In genomic region chr7:44701921-44702320, GRCm38 (mm10) we compare ENCODE assay signal across 9 mouse cellular contexts. TPM values are rescaled to one million over a fixed set of nuclear protein-coding genes. Genes with fewer than 3 reads are reported as not detected.
DNase-seq lines count a peak whose midpoint lies in the region; ATAC-seq and TF ChIP-seq lines count a peak whose summit lies in the region.
"Had no signal": no experiment of that assay in that cellular context is flagged by ENCODE, and none has a peak within 500 bp of the region (broad histone marks: within the 10 kb centered on the region; RNA-seq: fewer than 3 reads in every experiment).

No protein-coding gene starts in this region.

- no peak overlapping the region for H3K4me3 ChIP-seq in heart, postnatal 0 days (ENCODE audit: low read depth, low read length)
- no peak overlapping the region for H3K4me3 ChIP-seq in ES-E14 (ENCODE audit: insufficient read depth in 1 of 2, low read depth in 1 of 2, low read length in 2 of 2, poor library complexity in 1 of 2, severe bottlenecking in 1 of 2)
- no peak overlapping the region for H3K4me3 ChIP-seq in hindbrain, embryonic 16.5 days (ENCODE audit: low read length)
- H3K4me3 ChIP-seq: limb, embryonic 15.5 days had no signal

- WGBS in heart, postnatal 0 days: 5% methylated on average over 6 of the region's 6 CpGs
- 8% methylated on average over 6 of the region's 6 CpGs for WGBS in hindbrain, embryonic 16.5 days

- H3K27me3 ChIP-seq in heart, postnatal 0 days (ENCODE audit: control insufficient read depth, insufficient read depth, low read length): no peaks in the 10 kb centered on the region
- no peaks in the 10 kb centered on the region for H3K27me3 ChIP-seq in hindbrain, embryonic 16.5 days (replicated peaks; ENCODE audit: control insufficient read depth, insufficient read depth, low read length)
- H3K27me3 ChIP-seq: limb, embryonic 15.5 days had no signal

- TF ChIP-seq CTCF in heart, postnatal 0 days (IDR thresholded peaks at IDR 0.05; ENCODE audit: low read depth): peak; percentile 62

- H3K27ac ChIP-seq in heart, postnatal 0 days (ENCODE audit: low read depth): no peak overlapping the region
- peak overlapping the region; percentile 32; the same call in 1 of the 2 replicates for H3K27ac ChIP-seq in ES-E14 (ENCODE audit: insufficient read depth, low read depth, low read length, poor library complexity, severe bottlenecking)
- no peak overlapping the region for H3K27ac ChIP-seq in hindbrain, embryonic 16.5 days (ENCODE audit: low read depth, low read length)
- H3K27ac ChIP-seq: limb, embryonic 15.5 days had no signal

- H3K36me3 ChIP-seq in heart, postnatal 0 days (replicated peaks; ENCODE audit: control insufficient read depth, insufficient read depth, low read length): no peaks in the 10 kb centered on the region
- H3K36me3 ChIP-seq in ES-E14 (ENCODE audit: control insufficient read depth, insufficient read depth, low read length, poor library complexity, severe bottlenecking): no peaks in the 10 kb centered on the region
- H3K36me3 ChIP-seq in hindbrain, embryonic 16.5 days (ENCODE audit: control insufficient read depth, insufficient read depth, low read length): no peaks in the 10 kb centered on the region
- H3K36me3 ChIP-seq: limb, embryonic 15.5 days had no signal

- H3K4me2 ChIP-seq in heart, postnatal 0 days (ENCODE audit: low read depth, low read length): no peak overlapping the region
- no peak overlapping the region for H3K4me2 ChIP-seq in hindbrain, embryonic 16.5 days (ENCODE audit: low read length)
- H3K4me2 ChIP-seq: limb, embryonic 15.5 days had no signal

- no peak for TF ChIP-seq EP300 in heart, postnatal 0 days (IDR thresholded peaks at IDR 0.05; ENCODE audit: low read depth)

- peak; percentile 34 for DNase-seq in heart, postnatal 0 days (ENCODE audit: low spot score)
- DNase-seq in heart, adult 11 months: no peak
- DNase-seq in ES-E14 (ENCODE audit: low read depth, low spot score): no peak
- DNase-seq in embryo, embryonic 10.5 days (ENCODE audit: low spot score): peak; percentile 67
- peak; percentile 48 to 70 for DNase-seq in lung, adult 18-20 months
- peak; percentile 53 for DNase-seq in retina, adult 2 months (ENCODE audit: low read depth, low spot score)
- DNase-seq in urinary bladder, adult 2 months (ENCODE audit: low spot score): no peak

- 0 out of 2 replicates have a peak, but pooled peaks cover 6% of the 10 kb centered on the region for H3K4me1 ChIP-seq in heart, postnatal 0 days (ENCODE audit: control insufficient read depth, insufficient read depth)
- H3K4me1 ChIP-seq in ES-E14 (ENCODE audit: control insufficient read depth in 2 of 2, insufficient read depth in 2 of 2, low read length in 2 of 2, poor library complexity in 1 of 2): peaks cover 7 to 9% of the 10 kb centered on the region in 2 experiments; a peak in 3 of 4 replicates
- peaks cover 7% of the 10 kb centered on the region for H3K4me1 ChIP-seq in hindbrain, embryonic 16.5 days (ENCODE audit: control insufficient read depth, insufficient read depth, low read depth, low read length)

- H3K9me3 ChIP-seq in heart, postnatal 0 days (replicated peaks; ENCODE audit: control insufficient read depth, low read length): 0 out of 2 replicates have a peak, but pooled peaks cover 3% of the 10 kb centered on the region
- H3K9me3 ChIP-seq in ES-E14 (ENCODE audit: control insufficient read depth, insufficient read depth, low read depth, low read length): no peaks in the 10 kb centered on the region
- no peaks in the 10 kb centered on the region for H3K9me3 ChIP-seq in hindbrain, embryonic 16.5 days (ENCODE audit: control insufficient read depth, low read length)
- H3K9me3 ChIP-seq: limb, embryonic 15.5 days had no signal

- no peak overlapping the region for H3K9ac ChIP-seq in heart, postnatal 0 days (replicated peaks; ENCODE audit: low read depth, low read length)
- H3K9ac ChIP-seq in ES-E14 (ENCODE audit: insufficient read depth, low read depth, low read length, poor library complexity, severe bottlenecking): no peak overlapping the region; the same call in 1 of the 2 replicates
- no peak overlapping the region for H3K9ac ChIP-seq in hindbrain, embryonic 16.5 days (ENCODE audit: low read depth, low read length)
- H3K9ac ChIP-seq: limb, embryonic 15.5 days had no signal

- in situ Hi-C loops in ES-E14 (cut with MboI; ENCODE audit: low sequenced_read_pairs in 2 of 2, unreplicated experiment in 2 of 2): no loop called here

- peak; percentile 40; the same call in 1 of the 2 replicates for ATAC-seq in heart, postnatal 0 days (ENCODE audit: insufficient read depth, low read depth)
- peak; percentile 75 for ATAC-seq in hindbrain, embryonic 16.5 days

TF ChIP-seq in ES-E14, 5 proteins besides CTCF, POLR2A, EP300 and RAD21:
- TF ChIP-seq ZC3H11A (IDR thresholded peaks at IDR 0.05; ENCODE audit: borderline replicate concordance, low read depth, low read length) (no peak), MAFK (IDR thresholded peaks at IDR 0.05; ENCODE audit: insufficient read depth, low read depth, low read length) (no peak), HCFC1 (IDR thresholded peaks at IDR 0.05; ENCODE audit: borderline replicate concordance, insufficient read depth, low read length) (no peak), ZNF384 (IDR thresholded peaks at IDR 0.05; ENCODE audit: low read depth, low read length) (no peak), CHD2 (IDR thresholded peaks at IDR 0.05; ENCODE audit: low read depth, low read length) (no peak)

RNA-seq across cellular contexts. Expression of gene Izumo2, which starts 6.6 kb away (rescaled TPM):
- not detected in 2 replicates for total RNA-seq in heart, postnatal 0 days (2014; rRNA removed; ENCODE audit: low replicate concordance)
- polyA plus RNA-seq in heart, postnatal 0 days (2015; fragmentation: Nextera tagmentation; extraction: Ambion mirVana): not detected in 2 replicates
- total RNA-seq in ES-E14 (2012; rRNA removed): 0.40 and 0.79 TPM in 2 replicates
- not detected in 2 replicates for polyA plus RNA-seq in hindbrain, embryonic 16.5 days (2015; fragmentation: Nextera tagmentation; extraction: Ambion mirVana)
- not detected in 2 replicates for polyA plus RNA-seq in urinary bladder, adult 2 months (2012; rRNA removed)
- polyA plus RNA-seq: limb, embryonic 15.5 days had no signal

RNA-seq across cellular contexts. Expression of gene Myh14, which starts 31.3 kb away (rescaled TPM):
- 2.9 TPM in 2 replicates for total RNA-seq in heart, postnatal 0 days (2014; rRNA removed; ENCODE audit: low replicate concordance)
- 0.89 and 1.4 TPM in 2 replicates for polyA plus RNA-seq in heart, postnatal 0 days (2015; fragmentation: Nextera tagmentation; extraction: Ambion mirVana)
- 7.0 and 9.8 TPM in 2 replicates for total RNA-seq in ES-E14 (2012; rRNA removed)
- 5.0 and 8.0 TPM in 2 replicates for polyA plus RNA-seq in hindbrain, embryonic 16.5 days (2015; fragmentation: Nextera tagmentation; extraction: Ambion mirVana)
- polyA plus RNA-seq in urinary bladder, adult 2 months (2012; rRNA removed): 8.7 and 16.9 TPM in 2 replicates

RNA-seq across cellular contexts. Expression of gene Vrk3, which starts 46.3 kb away (rescaled TPM):
- 25.7 and 31.7 TPM in 2 replicates for total RNA-seq in heart, postnatal 0 days (2014; rRNA removed; ENCODE audit: low replicate concordance)
- 28.7 and 32.9 TPM in 2 replicates for polyA plus RNA-seq in heart, postnatal 0 days (2015; fragmentation: Nextera tagmentation; extraction: Ambion mirVana)
- 17.8 and 23.2 TPM in 2 replicates for total RNA-seq in ES-E14 (2012; rRNA removed)
- polyA plus RNA-seq in hindbrain, embryonic 16.5 days (2015; fragmentation: Nextera tagmentation; extraction: Ambion mirVana): 31.2 and 34.0 TPM in 2 replicates
- 29.9 and 36.3 TPM in 2 replicates for polyA plus RNA-seq in urinary bladder, adult 2 months (2012; rRNA removed)

RNA-seq across cellular contexts. Expression of gene Zfp473, which starts 48.9 kb away (rescaled TPM):
- 0.46 TPM in 1 of 2 replicates, not detected in the other for total RNA-seq in heart, postnatal 0 days (2014; rRNA removed; ENCODE audit: low replicate concordance)
- polyA plus RNA-seq in heart, postnatal 0 days (2015; fragmentation: Nextera tagmentation; extraction: Ambion mirVana): 0.15 TPM in 2 replicates
- total RNA-seq in ES-E14 (2012; rRNA removed): 15.1 and 20.3 TPM in 2 replicates
- 1.1 and 1.4 TPM in 2 replicates for polyA plus RNA-seq in hindbrain, embryonic 16.5 days (2015; fragmentation: Nextera tagmentation; extraction: Ambion mirVana)
- polyA plus RNA-seq in urinary bladder, adult 2 months (2012; rRNA removed): 0.32 and 0.41 TPM in 2 replicates

Comparison
In these comparisons a context has a peak if more than half of its experiments do, and no peak if none do; other contexts are left out.
1. DNase-seq: peak in heart, postnatal 0 days (single experiment), embryo, embryonic 10.5 days (single experiment), lung, adult 18-20 months (2 of 2) and retina, adult 2 months (single experiment); none in heart, adult 11 months (single experiment), ES-E14 (single experiment) and urinary bladder, adult 2 months (single experiment).